Mouse (Mus musculus) midbrain, embryonic 16.5 days (tissue): Measurements from ENCODE around the gene Mettl7a2. TPM values are rescaled to one million over a fixed set of nuclear protein-coding genes. Genes with fewer than 3 reads are reported as not detected.

Experiments
- ATAC-seq: fragments of 200-750 bp; cut with Nextera tagmentation; 2 replicates; pipeline ENCODE4 v1.8.0; 2017; ENCODE audit warnings: moderate TSS enrichment
- H3K27ac ChIP-seq: fragments of 300-500 bp; sonication (generic); 2 replicates; pipeline ENCODE4 v1.5.1; 2014; ENCODE audit warnings: mild to moderate bottlenecking, low read length, mixed read lengths
- H3K27me3 ChIP-seq: fragments of 300-500 bp; sonication (generic); 2 replicates; pipeline ENCODE4 v1.6.1; 2014; ENCODE audit warnings: low read depth, low read length, mixed read lengths; ENCODE audit not compliant: control insufficient read depth, insufficient read depth
- H3K36me3 ChIP-seq: fragments of 300-500 bp; sonication (generic); 2 replicates; pipeline ENCODE4 v1.6.1; 2014; ENCODE audit warnings: mild to moderate bottlenecking, low read length, moderate library complexity, mixed read lengths; ENCODE audit not compliant: control insufficient read depth, insufficient read depth
- H3K4me1 ChIP-seq: fragments of 300-500 bp; sonication (generic); 2 replicates; pipeline ENCODE4 v1.6.1; 2014; ENCODE audit warnings: mild to moderate bottlenecking, low read length, mixed read lengths; ENCODE audit not compliant: control insufficient read depth, insufficient read depth
- H3K4me2 ChIP-seq: fragments of 300-500 bp; sonication (generic); 2 replicates; pipeline ENCODE4 v1.6.1; 2014; ENCODE audit warnings: mild to moderate bottlenecking, low read length, mixed read lengths
- H3K4me3 ChIP-seq: fragments of 300-500 bp; sonication (generic); 2 replicates; pipeline ENCODE4 v1.5.1; 2014; ENCODE audit warnings: low read depth, mild to moderate bottlenecking, low read length, moderate library complexity, mixed read lengths
- H3K9ac ChIP-seq: fragments of 300-500 bp; sonication (generic); 2 replicates; pipeline ENCODE4 v1.6.1; 2014; ENCODE audit warnings: low read depth, low read length, mixed read lengths
- H3K9me3 ChIP-seq: fragments of 300-500 bp; sonication (generic); replicated peaks from 2 replicates; pipeline ENCODE4 v1.6.1; 2014; ENCODE audit warnings: mild to moderate bottlenecking, low read length, mixed read lengths; ENCODE audit not compliant: control insufficient read depth, poor library complexity, severe bottlenecking
- WGBS: fragments of 180-500 bp; shearing (Covaris S2); extraction: QIAGEN DNeasy Blood & Tissue Kit; methylation state at CpG from one replicate; pipeline ENCODE4 v1.1.7; 2014; 5-methylcytosine and 5-hydroxymethylcytosine counted together
- polyA plus RNA-seq: library from polyadenylated mRNA; unstranded; fragments of >200 nt; fragmentation: Nextera tagmentation; extraction: Ambion mirVana; gene quantifications from 2 replicates; pipeline ENCODE4 v1.2.1, GENCODE M21; 2015

The Mettl7a2 gene
- polyA plus RNA-seq, 1 experiment from 2014 or later, result not detected

- no peak for ATAC-seq
- no peak overlapping the region for H3K27ac ChIP-seq
- no peak overlapping the region for H3K9ac ChIP-seq
- 0 out of 2 replicates have a peak, but pooled peaks cover 2% of the 10 kb centered on the region for H3K36me3 ChIP-seq
- H3K4me2 ChIP-seq, result no peak overlapping the region
- H3K4me3 ChIP-seq, result no peak overlapping the region
- no peaks in the 10 kb centered on the region for H3K4me1 ChIP-seq
- 94% methylated on average over 17 of the region's 17 CpGs for WGBS
- no peaks in the 10 kb centered on the region for H3K9me3 ChIP-seq
- H3K27me3 ChIP-seq, result no peaks in the 10 kb centered on the region
Observed at GRCm38 (mm10) chr15:100387544-100388223, 34.7 kb downstream of the Mettl7a2 start.

GRCm38 (mm10) chr15:100388224-100388835 lies 35.3 kb downstream of the Mettl7a2 start:
- H3K4me1 ChIP-seq, result no peaks in the 10 kb centered on the region
- H3K4me2 ChIP-seq, result no peak overlapping the region
- H3K9me3 ChIP-seq, result no peaks in the 10 kb centered on the region
- no peak overlapping the region for H3K27ac ChIP-seq
- WGBS, result 95% methylated on average over 16 of the region's 16 CpGs
- no peak overlapping the region for H3K9ac ChIP-seq
- no peak for ATAC-seq
- no peaks in the 10 kb centered on the region for H3K27me3 ChIP-seq
- H3K4me3 ChIP-seq, result no peak overlapping the region
- H3K36me3 ChIP-seq, result 0 out of 2 replicates have a peak, but pooled peaks cover 2% of the 10 kb centered on the region

- no peak overlapping the region for H3K9ac ChIP-seq
- no peak overlapping the region for H3K4me2 ChIP-seq
- no peaks in the 10 kb centered on the region for H3K27me3 ChIP-seq
- H3K4me3 ChIP-seq, result no peak overlapping the region
- no peak for ATAC-seq
- H3K27ac ChIP-seq, result no peak overlapping the region
- no peaks in the 10 kb centered on the region for H3K4me1 ChIP-seq
- WGBS, result 47% methylated on average over 9 of the region's 9 CpGs
- peaks cover 3% of the 10 kb centered on the region; the same call in 1 of the 2 replicates for H3K36me3 ChIP-seq
- H3K9me3 ChIP-seq, result no peaks in the 10 kb centered on the region
Observed at GRCm38 (mm10) chr15:100388886-100389285, 35.9 kb downstream of the Mettl7a2 start.

- Histone ChIP-seq H3K4me2 (no peak overlapping the region), H3K9ac (no peak overlapping the region), H3K27me3 (no peaks in the 10 kb centered on the region), H3K4me3 (no peak overlapping the region), H3K27ac (no peak overlapping the region), H3K36me3 (peaks cover 18% of the 10 kb centered on the region), H3K9me3 (no peaks in the 10 kb centered on the region), H3K4me1 (no peaks in the 10 kb centered on the region)
- no peak for ATAC-seq
- WGBS, result 86% methylated on average over 7 of the region's 7 CpGs
Observed at GRCm38 (mm10) chr15:100391066-100391465, 38.1 kb downstream of the Mettl7a2 start.

- WGBS, result 96% methylated on average over 7 of the region's 7 CpGs
- Histone ChIP-seq H3K4me3 (no peak overlapping the region), H3K27me3 (no peaks in the 10 kb centered on the region), H3K27ac (no peak overlapping the region), H3K9me3 (no peaks in the 10 kb centered on the region), H3K9ac (no peak overlapping the region), H3K4me2 (no peak overlapping the region), H3K36me3 (peaks cover 23% of the 10 kb centered on the region), H3K4me1 (no peaks in the 10 kb centered on the region)
- no peak for ATAC-seq
Observed at GRCm38 (mm10) chr15:100391599-100391998, 38.6 kb downstream of the Mettl7a2 start.

GRCm38 (mm10) chr15:100393016-100393415 lies 40.0 kb downstream of the Mettl7a2 start:
- H3K9ac ChIP-seq, result no peak overlapping the region
- H3K36me3 ChIP-seq, result peaks cover 29% of the 10 kb centered on the region
- H3K4me3 ChIP-seq, result no peak overlapping the region
- no peaks in the 10 kb centered on the region for H3K27me3 ChIP-seq
- H3K4me2 ChIP-seq, result no peak overlapping the region
- no peaks in the 10 kb centered on the region for H3K9me3 ChIP-seq
- H3K27ac ChIP-seq, result no peak overlapping the region
- WGBS, result 87% methylated on average over 11 of the region's 11 CpGs
- no peaks in the 10 kb centered on the region for H3K4me1 ChIP-seq
- ATAC-seq, result no peak

GRCm38 (mm10) chr15:100395561-100395960 lies 42.6 kb downstream of the Mettl7a2 start:
- 95% methylated on average over 3 of the region's 3 CpGs for WGBS
- H3K4me1 ChIP-seq, result no peaks in the 10 kb centered on the region
- no peaks in the 10 kb centered on the region for H3K9me3 ChIP-seq
- H3K4me2 ChIP-seq, result no peak overlapping the region
- no peak overlapping the region for H3K9ac ChIP-seq
- peaks cover 46% of the 10 kb centered on the region for H3K36me3 ChIP-seq
- no peak overlapping the region for H3K4me3 ChIP-seq
- H3K27me3 ChIP-seq, result no peaks in the 10 kb centered on the region
- no peak for ATAC-seq
- H3K27ac ChIP-seq, result no peak overlapping the region

GRCm38 (mm10) chr15:100400592-100401250 lies 47.7 kb downstream of the Mettl7a2 start:
- H3K36me3 ChIP-seq, result peaks cover 57% of the 10 kb centered on the region
- H3K4me1 ChIP-seq, result no peaks in the 10 kb centered on the region
- H3K27ac ChIP-seq, result no peak overlapping the region
- WGBS, result 88% methylated on average over 16 of the region's 16 CpGs
- H3K9ac ChIP-seq, result no peak overlapping the region
- H3K9me3 ChIP-seq, result no peaks in the 10 kb centered on the region
- no peak overlapping the region for H3K4me3 ChIP-seq
- H3K27me3 ChIP-seq, result no peaks in the 10 kb centered on the region
- ATAC-seq, result no peak
- H3K4me2 ChIP-seq, result no peak overlapping the region

GRCm38 (mm10) chr15:100401811-100402210 lies 48.8 kb downstream of the Mettl7a2 start:
- H3K9me3 ChIP-seq, result no peaks in the 10 kb centered on the region
- H3K27me3 ChIP-seq, result no peaks in the 10 kb centered on the region
- ATAC-seq, result no peak
- no peak overlapping the region for H3K27ac ChIP-seq
- no peaks in the 10 kb centered on the region for H3K4me1 ChIP-seq
- no peak overlapping the region for H3K4me2 ChIP-seq
- WGBS, result 91% methylated on average over 4 of the region's 4 CpGs
- peaks cover 48% of the 10 kb centered on the region for H3K36me3 ChIP-seq
- H3K9ac ChIP-seq, result no peak overlapping the region
- no peak overlapping the region for H3K4me3 ChIP-seq
